Mouse (Mus musculus) hindbrain, embryonic 14.5 days (tissue): ENCODE measurements around the gene Zfp598. TPM values are rescaled to one million over a fixed set of nuclear protein-coding genes. Genes with fewer than 3 reads are reported as not detected.
"Not testable (repeated sequence)": the region's sequence is repeated elsewhere in the genome, so short reads cannot be mapped to it uniquely, and the experiment has no call there.

Experiments used
- ATAC-seq: fragments of 200-750 bp; cut with Nextera tagmentation; 2 replicates; pipeline ENCODE4 v1.8.0; 2017; ENCODE audit warnings: moderate number of reproducible peaks, mild to moderate bottlenecking, moderate TSS enrichment, moderate library complexity; ENCODE audit not compliant: low FRiP score
- DNase-seq: peaks from one replicate; pipeline ENCODE4 v3.0.0-alpha.2; 2015; ENCODE audit warnings: low spot score
- H3K27ac ChIP-seq: fragments of 300-500 bp; sonication (generic); 2 replicates; pipeline ENCODE4 v1.5.1; 2014; ENCODE audit warnings: mild to moderate bottlenecking, moderate library complexity
- H3K27me3 ChIP-seq: fragments of 300-500 bp; sonication (generic); 2 replicates; pipeline ENCODE4 v1.6.1; 2014; ENCODE audit warnings: mild to moderate bottlenecking, low read length, mixed read lengths; ENCODE audit not compliant: control insufficient read depth, insufficient read depth
- H3K36me3 ChIP-seq: fragments of 300-500 bp; sonication (generic); replicated peaks from 2 replicates; pipeline ENCODE4 v1.6.1; 2014; ENCODE audit not compliant: control insufficient read depth, insufficient read depth
- H3K4me1 ChIP-seq: fragments of 300-500 bp; sonication (generic); replicated peaks from 2 replicates; pipeline ENCODE4 v1.6.1; 2014; ENCODE audit warnings: antibody characterized with exemption, low read length, mixed read lengths; ENCODE audit not compliant: control insufficient read depth, insufficient read depth
- H3K4me2 ChIP-seq: fragments of 300-500 bp; sonication (generic); replicated peaks from 2 replicates; pipeline ENCODE4 v1.6.1; 2014; ENCODE audit warnings: mild to moderate bottlenecking, moderate library complexity
- H3K4me3 ChIP-seq: fragments of 300-500 bp; sonication (generic); replicated peaks from 2 replicates; pipeline ENCODE4 v1.5.1; 2014; ENCODE audit warnings: mild to moderate bottlenecking, low read length
- H3K9ac ChIP-seq: fragments of 300-500 bp; sonication (generic); 2 replicates; pipeline ENCODE4 v1.6.1; 2014
- H3K9me3 ChIP-seq: fragments of 300-500 bp; sonication (generic); 2 replicates; pipeline ENCODE4 v1.6.1; 2016; ENCODE audit warnings: low read length; ENCODE audit not compliant: control insufficient read depth
- WGBS: fragments of 180-500 bp; shearing (Covaris S2); extraction: QIAGEN DNeasy Blood & Tissue Kit; methylation state at CpG from one replicate; pipeline ENCODE4 v1.1.7; 2014; 5-methylcytosine and 5-hydroxymethylcytosine counted together
- polyA plus RNA-seq: library from polyadenylated mRNA; unstranded; fragments of >200 nt; fragmentation: Nextera tagmentation; extraction: Ambion mirVana; gene quantifications from 2 replicates; pipeline ENCODE4 v1.2.1, GENCODE M21; 2014

Zfp598 gene
- polyA plus RNA-seq, 1 experiment from 2014 or later: 22.8 TPM

GRCm38 (mm10) chr17:24707801-24708425, 38.4 kb downstream of the Zfp598 start:
- WGBS: 6% methylated on average over 24 of the region's 24 CpGs
- H3K4me2 ChIP-seq: peak overlapping the region; percentile 79
- DNase-seq: no peak

DNA sequence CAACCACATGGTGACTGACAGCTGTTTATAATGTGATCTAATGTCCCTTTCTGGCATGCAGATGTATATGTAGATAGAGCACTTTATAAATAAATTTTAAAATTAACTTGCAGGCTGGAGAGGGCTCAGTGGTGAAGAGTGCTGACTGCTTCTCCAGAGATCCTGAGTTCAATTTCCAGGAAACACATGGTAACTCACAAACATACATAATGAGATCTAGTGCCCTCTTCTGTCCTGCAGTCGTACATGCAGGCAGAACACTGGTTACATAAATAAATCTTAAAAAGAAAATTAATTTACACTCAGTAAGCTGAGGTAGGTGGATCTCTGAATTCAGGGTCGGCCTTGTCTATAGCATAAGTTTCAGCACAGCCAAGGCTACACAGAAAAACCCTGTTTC, 39.2 kb downstream of the Zfp598 start:
- WGBS: 36% methylated on average over 2 of the region's 2 CpGs
- ATAC-seq (no peak), DNase-seq (no peak)
- H3K4me3 ChIP-seq: no peak overlapping the region
- 0 out of 2 replicates have a peak overlapping the region, but pooled peaks have one; percentile 79 for H3K4me2 ChIP-seq
- H3K36me3 ChIP-seq: peaks cover 14% of the 10 kb centered on the region
- no peaks in the 10 kb centered on the region for H3K27me3 ChIP-seq
- H3K9ac ChIP-seq: no peak overlapping the region
- no peak overlapping the region for H3K27ac ChIP-seq
- H3K9me3 ChIP-seq: no peaks in the 10 kb centered on the region
- peaks cover 17% of the 10 kb centered on the region for H3K4me1 ChIP-seq

More at GRCm38 (mm10) chr17:24707801-24708425, 38.4 kb downstream of the Zfp598 start:
- H3K4me3 ChIP-seq: peak overlapping the region; percentile 84
- ATAC-seq: peak; percentile 38; the same call in 1 of the 2 replicates
- H3K9me3 ChIP-seq: no peaks in the 10 kb centered on the region
- no peaks in the 10 kb centered on the region for H3K27me3 ChIP-seq
- H3K9ac ChIP-seq: peak overlapping the region; percentile 79
- H3K27ac ChIP-seq: peak overlapping the region; percentile 86
- H3K36me3 ChIP-seq: peaks cover 20% of the 10 kb centered on the region
- H3K4me1 ChIP-seq: peaks cover 17% of the 10 kb centered on the region

DNA sequence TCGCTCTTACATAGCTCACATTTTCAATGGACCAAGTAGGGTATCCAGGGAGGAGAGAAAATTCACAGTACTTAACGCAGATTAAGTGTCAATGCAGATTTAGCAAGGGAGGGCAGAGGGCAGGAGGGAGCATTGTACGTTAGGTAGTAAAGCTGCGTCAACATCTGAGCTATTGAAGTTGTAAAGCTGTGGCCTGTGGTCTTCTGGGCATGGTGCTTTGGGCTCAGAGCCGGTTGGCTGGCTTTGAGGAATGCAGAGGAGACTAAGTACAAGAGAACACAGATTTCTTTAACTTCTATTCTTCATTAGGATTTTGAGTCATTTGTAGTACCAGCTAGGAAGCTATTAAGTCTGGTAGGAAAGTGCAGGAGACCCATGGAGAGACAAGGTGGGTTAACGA, 46.1 kb downstream of the Zfp598 start:
- no peaks in the 10 kb centered on the region for H3K27me3 ChIP-seq
- no peak overlapping the region for H3K4me2 ChIP-seq
- H3K4me3 ChIP-seq: no peak overlapping the region
- DNase-seq (no peak), ATAC-seq (no peak)
- peaks cover 21% of the 10 kb centered on the region; the same call in 1 of the 2 replicates for H3K36me3 ChIP-seq
- no peaks in the 10 kb centered on the region; the same call in 1 of the 2 replicates for H3K4me1 ChIP-seq
- no peak overlapping the region for H3K27ac ChIP-seq
- WGBS: 75% methylated on average over 6 of the region's 6 CpGs
- H3K9ac ChIP-seq: no peak overlapping the region
- no peaks in the 10 kb centered on the region for H3K9me3 ChIP-seq

DNA sequence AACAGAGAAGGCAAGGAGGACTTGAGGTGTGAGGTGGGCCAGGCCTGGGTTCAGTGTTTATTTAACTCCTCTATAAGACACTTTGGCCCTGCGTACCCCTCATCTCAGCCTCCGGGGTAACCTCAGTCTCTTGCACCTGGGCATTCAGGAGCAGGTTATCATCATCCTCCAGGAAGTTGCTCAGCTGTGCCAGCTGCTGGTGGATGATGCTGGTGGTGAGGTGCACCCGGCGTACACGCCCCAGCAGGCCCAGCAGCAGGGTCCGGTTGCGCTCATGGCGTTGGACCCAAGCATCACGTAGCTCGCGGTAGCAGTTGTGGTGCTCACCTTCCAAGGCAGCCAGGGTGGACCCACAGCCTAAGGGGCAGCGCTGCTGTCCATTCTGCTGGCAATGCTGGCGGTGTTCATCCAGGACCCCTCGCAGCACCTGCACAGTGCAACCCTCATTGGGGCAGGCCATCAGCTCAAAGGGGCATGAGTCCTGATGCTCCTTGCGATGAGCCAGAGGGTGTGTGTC, 46.7 kb downstream of the Zfp598 start:
- no peak overlapping the region for H3K9ac ChIP-seq
- DNase-seq: no peak
- no peak for ATAC-seq

DNA sequence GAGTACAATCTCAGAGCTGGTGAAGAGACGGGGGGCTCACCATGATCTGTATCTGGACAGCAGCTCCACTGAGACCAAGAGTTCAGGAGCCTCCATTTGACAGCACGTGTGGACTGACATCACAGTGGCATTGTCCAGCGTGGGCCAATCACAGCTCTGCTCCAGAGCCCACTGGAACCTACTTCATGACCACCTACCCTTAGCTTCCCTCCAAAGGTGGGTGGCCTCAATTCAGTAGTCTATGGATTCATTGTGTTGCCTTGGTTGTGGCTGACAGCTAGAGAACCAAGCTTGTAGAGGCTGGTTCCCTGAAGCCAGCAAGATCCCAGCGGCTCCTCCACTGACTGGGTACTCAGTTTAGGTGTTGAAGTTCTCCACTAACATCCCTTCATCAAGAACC, 48.5 kb downstream of the Zfp598 start, which contains the start of the genes Rnf151 and Rps2:
Rnf151 (minus strand) TSS at position 121 of the 400 bp plus-strand sequence.
Rps2 (plus strand) TSS at position 174 of the 400 bp plus-strand sequence.
- no peaks in the 10 kb centered on the region for H3K27me3 ChIP-seq
- DNase-seq (no peak), ATAC-seq (no peak)
- peak within 1 kb of the TSS; percentile 96 for H3K4me2 ChIP-seq
- peaks cover 36% of the 10 kb centered on the region for H3K36me3 ChIP-seq
- peak within 1 kb of the TSS; percentile 78 for H3K4me3 ChIP-seq
- H3K9ac ChIP-seq: peak within 1 kb of the TSS; percentile 90
- H3K4me1 ChIP-seq: peaks cover 18% of the 10 kb centered on the region
- H3K27ac ChIP-seq: no peak within 1 kb of the TSS
- no peaks in the 10 kb centered on the region for H3K9me3 ChIP-seq
- 85% methylated on average over 4 of the region's 4 CpGs for WGBS

More for the DNA sequence above, 46.7 kb downstream of the Zfp598 start:
- Histone ChIP-seq H3K4me1 (peaks cover 2% of the 10 kb centered on the region; the same call in 1 of the 2 replicates), H3K4me2 (no peak overlapping the region), H3K9me3 (no peaks in the 10 kb centered on the region), H3K27me3 (no peaks in the 10 kb centered on the region), H3K4me3 (no peak overlapping the region), H3K36me3 (peaks cover 23% of the 10 kb centered on the region), H3K27ac (no peak overlapping the region)
- WGBS: 94% methylated on average over 15 of the region's 15 CpGs

- 74% methylated on average over 5 of the region's 5 CpGs for WGBS
- not testable (repeated sequence) for H3K27me3 ChIP-seq, ATAC-seq, DNase-seq, H3K9me3 ChIP-seq
- H3K27ac ChIP-seq: peak overlapping the region; percentile 88; the same call in 1 of the 2 replicates
- H3K36me3 ChIP-seq: peaks cover 36% of the 10 kb centered on the region
- H3K9ac ChIP-seq: peak overlapping the region; percentile 90
- H3K4me1 ChIP-seq: peaks cover 24% of the 10 kb centered on the region
- peak overlapping the region; percentile 78 for H3K4me3 ChIP-seq
- H3K4me2 ChIP-seq: peak overlapping the region; percentile 96
These were observed 49.5 kb downstream of the Zfp598 start for GRCm38 (mm10) chr17:24718938-24719337.

- ATAC-seq (peak; percentile 98), DNase-seq (peak; percentile 97)
- Histone ChIP-seq H3K4me3 (peak overlapping the region; percentile 78), H3K27me3 (no peaks in the 10 kb centered on the region), H3K4me2 (peak overlapping the region; percentile 96), H3K36me3 (peaks cover 36% of the 10 kb centered on the region), H3K9me3 (no peaks in the 10 kb centered on the region), H3K9ac (peak overlapping the region; percentile 90), H3K27ac (peak overlapping the region; percentile 88), H3K4me1 (peaks cover 24% of the 10 kb centered on the region)
- WGBS: under 1% methylated on average over 61 of the region's 61 CpGs
These were observed 50.2 kb downstream of the Zfp598 start for GRCm38 (mm10) chr17:24719494-24720222.

DNA sequence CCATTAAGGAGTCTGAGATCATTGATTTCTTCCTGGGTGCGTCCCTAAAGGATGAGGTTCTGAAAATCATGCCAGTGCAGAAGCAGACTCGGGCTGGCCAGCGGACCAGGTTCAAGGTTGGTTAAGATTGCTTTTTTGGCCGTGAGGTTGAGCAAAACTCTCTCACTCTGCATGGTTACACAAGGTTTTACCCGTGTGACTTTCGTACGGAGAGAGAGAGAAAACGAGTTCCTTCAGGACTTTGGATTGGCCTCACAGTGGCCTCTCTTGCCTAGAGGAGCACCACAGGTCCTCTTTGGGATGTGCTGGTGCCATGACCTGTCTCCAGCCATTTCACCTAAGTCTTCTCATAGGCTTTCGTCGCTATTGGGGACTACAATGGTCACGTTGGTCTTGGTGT, 51.1 kb downstream of the Zfp598 start:
- H3K9me3 ChIP-seq, ATAC-seq, H3K27me3 ChIP-seq, DNase-seq, H3K27ac ChIP-seq: not testable (repeated sequence)
- Histone ChIP-seq H3K4me2 (peak overlapping the region; percentile 96), H3K36me3 (peaks cover 36% of the 10 kb centered on the region), H3K9ac (peak overlapping the region; percentile 88), H3K4me1 (peaks cover 24% of the 10 kb centered on the region), H3K4me3 (peak overlapping the region; percentile 78)
- WGBS: 0% methylated on average over 11 of the region's 11 CpGs

- WGBS: 77% methylated on average over 7 of the region's 7 CpGs
- H3K4me2 ChIP-seq: peak overlapping the region; percentile 96
- peak overlapping the region; percentile 88 for H3K9ac ChIP-seq
- not testable (repeated sequence) for ATAC-seq, H3K9me3 ChIP-seq, DNase-seq, H3K27me3 ChIP-seq, H3K27ac ChIP-seq
- peaks cover 24% of the 10 kb centered on the region for H3K4me1 ChIP-seq
- peak overlapping the region; percentile 78 for H3K4me3 ChIP-seq
- H3K36me3 ChIP-seq: peaks cover 28% of the 10 kb centered on the region
These were observed 52.0 kb downstream of the Zfp598 start for GRCm38 (mm10) chr17:24721383-24721955.
